Mouse (Mus musculus) embryonic facial prominence, embryonic 15.5 days (tissue): ENCODE results near the gene Gm20517. TPM values are rescaled to one million over a fixed set of nuclear protein-coding genes. Genes with fewer than 3 reads are reported as not detected.
"Not testable (repeated sequence)": the region's sequence is repeated elsewhere in the genome, so short reads cannot be mapped to it uniquely, and the experiment has no call there.

Experiments
- ATAC-seq: fragments of 200-750 bp; cut with Nextera tagmentation; 2 replicates; pipeline ENCODE4 v1.8.0; 2017; ENCODE audit warnings: low read depth, moderate TSS enrichment; ENCODE audit not compliant: insufficient number of reproducible peaks, low FRiP score, low TSS enrichment
- H3K27ac ChIP-seq: fragments of 300-500 bp; sonication (generic); replicated peaks from 2 replicates; pipeline ENCODE4 v1.5.1; 2015; ENCODE audit warnings: mild to moderate bottlenecking, inconsistent platforms
- H3K27me3 ChIP-seq: fragments of 300-500 bp; sonication (generic); 2 replicates; pipeline ENCODE4 v1.6.1; 2015; ENCODE audit warnings: inconsistent platforms
- H3K36me3 ChIP-seq: fragments of 300-500 bp; sonication (generic); 2 replicates; pipeline ENCODE4 v1.6.1; 2015; ENCODE audit warnings: mild to moderate bottlenecking, inconsistent platforms
- H3K4me1 ChIP-seq: fragments of 300-500 bp; sonication (generic); 2 replicates; pipeline ENCODE4 v1.6.1; 2015; ENCODE audit warnings: inconsistent platforms
- H3K4me2 ChIP-seq: fragments of 300-500 bp; sonication (generic); replicated peaks from 2 replicates; pipeline ENCODE4 v1.6.1; 2015; ENCODE audit warnings: mild to moderate bottlenecking, inconsistent platforms
- H3K4me3 ChIP-seq: fragments of 300-500 bp; sonication (generic); replicated peaks from 2 replicates; pipeline ENCODE4 v1.5.1; 2015; ENCODE audit warnings: mild to moderate bottlenecking, inconsistent platforms
- H3K9ac ChIP-seq: fragments of 300-500 bp; sonication (generic); 2 replicates; pipeline ENCODE4 v1.6.1; 2015; ENCODE audit warnings: inconsistent platforms
- H3K9me3 ChIP-seq: fragments of 300-500 bp; sonication (generic); replicated peaks from 2 replicates; pipeline ENCODE4 v1.6.1; 2016; ENCODE audit warnings: inconsistent platforms
- WGBS: fragments of 180-500 bp; shearing (Covaris S2); methylation state at CpG from one replicate; pipeline ENCODE4 v1.1.7; 2015; 5-methylcytosine and 5-hydroxymethylcytosine counted together
- polyA plus RNA-seq: library from polyadenylated mRNA; unstranded; fragments of >200 nt; fragmentation: Nextera tagmentation; extraction: Ambion mirVana; gene quantifications from 2 replicates; pipeline ENCODE4 v1.2.1, GENCODE M21; 2015

Gm20517 gene
- polyA plus RNA-seq, 1 experiment from 2014 or later, result 1.6 TPM

DNA sequence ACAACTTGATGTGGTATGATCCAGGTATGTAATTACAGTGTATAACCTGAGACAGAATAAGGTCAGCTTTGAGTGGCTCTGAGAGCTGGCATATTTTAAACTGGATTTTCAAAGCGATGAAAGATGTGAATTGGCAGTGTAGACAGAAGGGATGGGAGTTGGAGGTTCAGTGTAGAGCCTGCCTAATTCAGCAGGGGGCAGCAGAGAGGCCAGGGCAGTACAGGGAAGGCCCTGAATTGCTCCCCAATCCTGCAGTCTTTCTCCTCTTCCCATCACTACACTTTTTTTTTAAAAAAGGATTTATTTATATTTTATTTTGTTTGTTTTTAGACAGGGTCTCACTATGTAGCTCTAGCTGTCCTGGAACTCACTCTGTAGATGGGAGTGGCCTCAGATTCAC, 2.6 kb downstream of the Gm20517 start:
- H3K27me3 ChIP-seq, result no peaks in the 10 kb centered on the region
- no peak overlapping the region for H3K9ac ChIP-seq
- ATAC-seq, result no peak
- H3K4me1 ChIP-seq, result peaks cover 22% of the 10 kb centered on the region
- no peaks in the 10 kb centered on the region for H3K9me3 ChIP-seq
- no peak overlapping the region for H3K4me2 ChIP-seq
- 92% methylated on average over 1 of the region's 1 CpGs for WGBS
- no peak overlapping the region for H3K4me3 ChIP-seq
- no peak overlapping the region for H3K27ac ChIP-seq
- H3K36me3 ChIP-seq, result peaks cover 40% of the 10 kb centered on the region

DNA sequence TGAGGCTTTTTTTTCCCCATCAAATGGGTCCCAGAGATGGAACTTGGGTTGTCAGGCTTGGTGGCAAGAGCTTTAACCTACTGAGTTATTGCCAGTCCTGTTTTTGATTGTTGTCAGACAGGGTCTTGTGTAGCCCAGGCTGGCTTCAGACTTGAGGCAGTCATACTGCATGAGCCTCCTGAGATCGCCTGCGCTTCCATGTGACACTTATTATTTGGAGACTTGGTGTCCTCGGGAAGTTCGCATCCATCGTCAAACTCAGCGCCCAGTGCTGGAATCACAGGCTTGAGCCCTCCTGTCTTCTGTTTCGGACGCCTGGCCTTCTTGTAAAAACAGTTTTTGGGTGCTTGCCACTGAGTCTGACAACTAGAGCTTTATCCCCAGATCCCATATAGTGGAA, 4.7 kb downstream of the Gm20517 start:
- Histone ChIP-seq H3K4me2 (no peak overlapping the region), H3K27ac (no peak overlapping the region), H3K27me3 (no peaks in the 10 kb centered on the region), H3K36me3 (peaks cover 50% of the 10 kb centered on the region), H3K4me1 (peaks cover 12% of the 10 kb centered on the region), H3K4me3 (no peak overlapping the region), H3K9ac (no peak overlapping the region), H3K9me3 (no peaks in the 10 kb centered on the region)
- 94% methylated on average over 8 of the region's 8 CpGs for WGBS
- ATAC-seq, result no peak

DNA sequence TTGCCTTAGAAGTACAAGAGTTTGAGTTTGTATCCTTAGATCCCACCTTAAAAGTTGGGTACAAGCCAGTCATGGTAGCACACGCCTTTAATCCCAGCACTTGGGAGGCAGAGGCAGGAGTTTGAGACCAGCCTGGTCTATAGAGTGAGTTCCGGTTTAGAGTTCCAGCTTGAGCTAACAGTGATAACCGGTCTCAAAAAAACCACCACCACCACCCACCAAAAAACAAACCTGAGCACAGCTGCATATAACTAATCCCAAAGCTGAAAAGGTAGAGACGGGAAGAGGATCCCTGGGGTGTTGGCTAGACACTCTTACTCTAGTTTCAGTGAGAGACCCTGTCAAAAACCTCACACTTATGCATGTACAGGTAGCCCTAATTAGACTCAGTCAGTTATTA, 5.3 kb downstream of the Gm20517 start:
- Histone ChIP-seq H3K36me3 (peaks cover 54% of the 10 kb centered on the region), H3K27me3 (no peaks in the 10 kb centered on the region), H3K4me2 (no peak overlapping the region), H3K9me3 (no peaks in the 10 kb centered on the region), H3K4me1 (peaks cover 12% of the 10 kb centered on the region), H3K27ac (no peak overlapping the region), H3K9ac (no peak overlapping the region), H3K4me3 (no peak overlapping the region)
- 86% methylated on average over 4 of the region's 4 CpGs for WGBS
- ATAC-seq, result no peak

DNA sequence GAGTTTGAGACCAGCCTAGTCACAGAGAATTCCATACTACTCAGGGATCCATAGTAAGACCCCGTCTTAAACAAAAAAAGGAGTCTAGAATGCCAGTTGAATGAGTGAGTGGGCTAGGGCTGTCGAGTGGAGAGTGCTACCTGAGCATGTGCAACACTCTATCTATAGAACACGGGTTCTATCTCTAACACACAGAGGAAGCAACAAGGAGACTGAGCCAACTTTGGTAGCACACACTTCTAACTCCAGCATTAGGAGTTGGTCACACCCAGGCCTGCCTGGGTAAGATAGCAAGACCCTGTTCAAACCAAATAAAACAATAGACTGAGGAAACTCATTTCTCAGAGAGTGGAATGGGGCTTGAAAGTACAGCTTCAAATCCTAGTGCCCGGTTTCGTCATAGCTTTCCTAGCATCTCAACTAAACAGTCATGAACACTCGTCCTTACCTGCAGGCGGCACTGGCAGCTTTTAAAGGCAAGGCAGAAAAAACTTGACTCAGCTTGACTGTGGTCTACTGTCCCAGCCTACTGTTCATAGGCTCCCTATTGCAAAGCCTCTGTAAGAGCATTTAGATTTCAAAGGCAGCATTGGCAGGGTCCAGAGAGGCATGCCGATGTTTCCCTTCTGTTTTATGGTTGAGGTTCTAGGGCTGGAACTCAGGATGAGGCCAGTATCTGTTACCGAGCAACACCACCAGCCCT, 6.4 kb downstream of the Gm20517 start:
- Histone ChIP-seq H3K4me1 (peaks cover 3% of the 10 kb centered on the region), H3K9ac (no peak overlapping the region), H3K27ac (no peak overlapping the region), H3K36me3 (peaks cover 64% of the 10 kb centered on the region), H3K27me3 (no peaks in the 10 kb centered on the region), H3K4me3 (no peak overlapping the region), H3K4me2 (no peak overlapping the region), H3K9me3 (no peaks in the 10 kb centered on the region)
- ATAC-seq, result no peak
- 94% methylated on average over 9 of the region's 9 CpGs for WGBS

DNA sequence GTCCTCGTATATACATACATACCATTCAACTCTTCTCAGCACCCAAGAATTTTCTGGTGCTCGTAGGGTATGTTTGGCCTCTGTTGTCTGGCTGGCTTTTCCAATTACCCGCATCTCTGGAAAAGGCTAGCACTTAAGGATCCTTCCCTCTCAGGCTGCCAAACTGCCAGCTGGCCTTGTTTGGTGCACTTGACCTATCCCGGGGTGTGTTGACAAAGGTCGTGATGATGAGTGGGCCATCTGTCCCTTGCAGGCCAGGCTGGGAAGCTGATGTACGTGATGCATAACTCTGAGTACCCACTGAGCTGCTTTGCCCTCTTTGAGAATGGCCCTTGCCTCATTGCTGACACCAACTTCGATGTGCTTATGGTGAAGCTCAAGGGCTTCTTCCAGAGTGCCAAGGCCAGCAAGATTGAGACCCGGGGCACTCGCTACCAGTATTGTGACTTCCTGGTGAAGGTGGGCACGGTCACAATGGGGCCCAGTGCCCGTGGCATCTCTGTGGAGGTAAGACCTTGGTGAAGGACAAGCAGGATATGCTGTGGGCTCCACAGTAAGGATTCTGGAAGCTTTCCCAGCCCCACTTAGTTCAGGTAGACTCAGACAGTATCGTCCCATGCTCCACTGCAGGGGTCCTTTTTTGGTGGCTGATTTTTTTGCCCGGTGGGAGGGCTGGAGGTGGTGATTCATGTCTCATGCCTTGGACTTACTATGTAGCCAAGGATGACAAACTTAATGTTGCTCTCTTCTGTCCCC, 7.3 kb downstream of the Gm20517 start:
- ATAC-seq, result no peak
- no peaks in the 10 kb centered on the region for H3K27me3 ChIP-seq
- peaks cover 69% of the 10 kb centered on the region for H3K36me3 ChIP-seq
- WGBS, result 94% methylated on average over 13 of the region's 13 CpGs
- no peak overlapping the region for H3K4me2 ChIP-seq
- H3K9ac ChIP-seq, result no peak overlapping the region
- no peaks in the 10 kb centered on the region for H3K9me3 ChIP-seq
- H3K4me1 ChIP-seq, result peaks cover 6% of the 10 kb centered on the region; the same call in 1 of the 2 replicates
- H3K4me3 ChIP-seq, result no peak overlapping the region
- H3K27ac ChIP-seq, result no peak overlapping the region

DNA sequence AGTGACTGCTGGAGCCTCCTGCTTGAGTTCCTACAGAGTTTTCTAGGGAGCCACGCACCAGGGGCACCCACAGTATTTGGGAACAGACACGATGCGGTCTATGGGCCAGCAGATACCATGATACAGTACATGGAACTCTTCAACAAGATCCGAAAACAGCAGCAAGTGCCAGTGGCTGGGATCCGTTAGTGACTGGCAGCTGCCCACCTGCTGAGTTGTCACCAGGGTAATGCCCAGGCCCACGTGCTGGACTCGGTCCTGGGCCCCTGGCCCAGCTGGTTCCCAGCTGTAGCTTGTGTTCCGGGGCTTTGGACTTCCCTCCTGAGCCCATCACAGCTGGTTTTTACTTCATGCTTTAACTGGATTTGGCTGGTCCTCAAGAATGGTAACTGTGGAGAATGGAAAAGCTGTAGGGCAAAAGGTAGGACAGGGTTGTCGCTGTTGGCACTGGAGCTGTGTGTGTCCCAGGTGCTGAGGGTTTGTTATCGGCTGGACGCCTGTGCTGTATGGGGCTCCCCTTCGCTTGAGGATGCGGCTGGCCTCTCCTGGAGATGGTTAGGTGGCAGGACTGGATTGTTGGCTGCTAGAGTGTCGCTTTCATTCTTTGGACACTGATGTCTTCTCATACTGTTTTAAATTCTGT, 11.6 kb downstream of the Gm20517 start:
- no peak overlapping the region for H3K27ac ChIP-seq
- H3K4me3 ChIP-seq, result no peak overlapping the region
- no peak overlapping the region for H3K9ac ChIP-seq
- peaks cover 6% of the 10 kb centered on the region for H3K4me1 ChIP-seq
- no peaks in the 10 kb centered on the region for H3K27me3 ChIP-seq
- H3K4me2 ChIP-seq, result no peak overlapping the region
- 76% methylated on average over 14 of the region's 14 CpGs for WGBS
- no peaks in the 10 kb centered on the region for H3K9me3 ChIP-seq
- peaks cover 68% of the 10 kb centered on the region for H3K36me3 ChIP-seq
- ATAC-seq, result peak; percentile 43; the same call in 1 of the 2 replicates

DNA sequence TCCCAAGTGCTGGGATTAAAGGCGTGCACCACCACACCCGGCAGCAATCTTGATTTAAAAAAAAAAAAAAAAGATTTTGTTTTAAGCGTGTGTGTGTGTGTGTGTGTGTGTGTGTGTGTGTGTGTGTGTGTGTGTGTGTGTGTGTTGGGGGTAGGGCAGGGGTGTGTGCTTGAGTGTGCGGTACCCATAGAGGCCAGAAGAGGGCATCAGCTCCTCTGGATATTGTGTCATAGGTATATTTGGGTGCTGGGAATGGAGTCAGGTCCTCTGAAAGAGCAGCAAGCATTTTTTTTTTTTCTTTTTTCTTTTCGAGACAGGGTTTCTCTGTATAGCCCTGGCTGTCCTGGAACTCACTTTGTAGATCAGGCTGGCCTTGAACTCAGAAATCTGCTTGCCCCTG, 13.2 kb downstream of the Gm20517 start:
- H3K4me3 ChIP-seq, H3K4me2 ChIP-seq, H3K27ac ChIP-seq, H3K9ac ChIP-seq, H3K27me3 ChIP-seq, H3K9me3 ChIP-seq, ATAC-seq: not testable (repeated sequence)
- peaks cover 15% of the 10 kb centered on the region for H3K4me1 ChIP-seq
- WGBS, result 89% methylated on average over 5 of the region's 5 CpGs
- peaks cover 57% of the 10 kb centered on the region for H3K36me3 ChIP-seq

DNA sequence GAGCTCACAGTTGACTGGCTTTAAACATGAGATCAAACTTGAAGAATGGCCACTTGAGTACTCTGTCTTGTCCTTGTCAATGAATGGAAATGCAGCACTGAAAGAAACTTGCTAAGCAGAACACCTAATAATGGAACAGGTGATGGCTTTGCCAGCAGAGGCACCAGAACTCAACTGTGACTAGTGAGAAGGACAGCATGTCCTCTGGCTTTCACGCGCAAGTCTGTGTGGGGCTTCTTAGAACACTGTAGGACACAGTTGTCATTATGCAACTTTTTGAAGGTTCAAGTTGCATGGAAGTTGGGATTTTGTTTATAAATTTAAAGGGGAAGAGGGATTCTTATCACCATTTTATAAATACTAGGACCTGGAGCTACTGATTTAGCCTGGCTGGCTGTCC, 13.7 kb downstream of the Gm20517 start:
- no peaks in the 10 kb centered on the region for H3K27me3 ChIP-seq
- 93% methylated on average over 2 of the region's 2 CpGs for WGBS
- H3K4me2 ChIP-seq, result no peak overlapping the region
- H3K36me3 ChIP-seq, result peaks cover 57% of the 10 kb centered on the region
- no peak for ATAC-seq
- no peak overlapping the region for H3K4me3 ChIP-seq
- H3K9ac ChIP-seq, result no peak overlapping the region
- no peak overlapping the region for H3K27ac ChIP-seq
- no peaks in the 10 kb centered on the region for H3K9me3 ChIP-seq
- H3K4me1 ChIP-seq, result peaks cover 16% of the 10 kb centered on the region

DNA sequence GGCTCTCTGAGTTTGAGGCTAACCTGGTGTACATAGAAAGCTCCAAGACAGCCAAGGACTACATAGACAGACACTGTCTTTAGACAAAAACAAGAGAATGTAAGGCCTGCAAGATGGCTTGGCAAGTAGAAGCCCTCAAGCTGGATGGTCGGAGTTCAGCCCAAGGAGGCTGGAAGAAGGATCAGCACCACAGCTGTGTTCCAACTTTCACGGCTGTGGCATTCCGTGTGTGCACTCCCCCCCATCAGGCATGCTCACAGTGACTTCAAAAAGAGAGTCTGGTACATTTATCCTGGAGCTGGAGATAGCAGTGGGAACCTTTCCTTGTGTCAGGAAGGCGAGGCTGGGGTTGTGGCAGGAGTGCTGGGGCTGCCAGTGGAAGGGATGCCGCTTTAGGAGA, 14.6 kb downstream of the Gm20517 start:
- no peak for ATAC-seq
- WGBS, result 76% methylated on average over 5 of the region's 5 CpGs

DNA sequence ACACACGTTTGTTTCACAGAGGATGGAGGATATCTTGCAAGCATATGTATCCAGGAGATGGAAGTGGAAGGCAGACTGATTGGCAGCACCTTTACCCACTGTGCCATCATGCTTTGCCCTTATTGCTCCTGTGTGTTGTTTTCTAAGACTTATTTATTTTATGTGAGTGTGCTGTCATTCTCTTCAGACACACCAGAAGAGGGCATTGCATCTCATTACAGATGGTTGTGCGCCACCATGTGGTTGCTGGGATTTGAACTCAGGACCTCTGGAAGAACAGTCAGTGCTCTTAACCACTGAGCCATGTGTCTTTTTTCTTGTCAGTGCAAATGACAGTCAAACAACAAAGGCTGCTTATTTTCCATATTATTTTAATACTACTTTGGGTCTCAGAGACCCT, 16.4 kb downstream of the Gm20517 start:
- no peaks in the 10 kb centered on the region for H3K9me3 ChIP-seq
- no peak overlapping the region for H3K4me3 ChIP-seq
- H3K9ac ChIP-seq, result no peak overlapping the region
- peak overlapping the region; percentile 11; the same call in 1 of the 2 replicates for H3K27ac ChIP-seq
- H3K36me3 ChIP-seq, result peaks cover 37% of the 10 kb centered on the region
- WGBS, result 79% methylated on average over 2 of the region's 2 CpGs
- H3K27me3 ChIP-seq, result no peaks in the 10 kb centered on the region
- peaks cover 31% of the 10 kb centered on the region for H3K4me1 ChIP-seq
- H3K4me2 ChIP-seq, result no peak overlapping the region
- ATAC-seq, result no peak

More for the DNA sequence above, 14.6 kb downstream of the Gm20517 start:
- Histone ChIP-seq H3K27me3 (no peaks in the 10 kb centered on the region), H3K4me2 (no peak overlapping the region), H3K9me3 (no peaks in the 10 kb centered on the region), H3K4me1 (peaks cover 25% of the 10 kb centered on the region), H3K27ac (no peak overlapping the region), H3K36me3 (peaks cover 53% of the 10 kb centered on the region), H3K4me3 (no peak overlapping the region), H3K9ac (no peak overlapping the region)

DNA sequence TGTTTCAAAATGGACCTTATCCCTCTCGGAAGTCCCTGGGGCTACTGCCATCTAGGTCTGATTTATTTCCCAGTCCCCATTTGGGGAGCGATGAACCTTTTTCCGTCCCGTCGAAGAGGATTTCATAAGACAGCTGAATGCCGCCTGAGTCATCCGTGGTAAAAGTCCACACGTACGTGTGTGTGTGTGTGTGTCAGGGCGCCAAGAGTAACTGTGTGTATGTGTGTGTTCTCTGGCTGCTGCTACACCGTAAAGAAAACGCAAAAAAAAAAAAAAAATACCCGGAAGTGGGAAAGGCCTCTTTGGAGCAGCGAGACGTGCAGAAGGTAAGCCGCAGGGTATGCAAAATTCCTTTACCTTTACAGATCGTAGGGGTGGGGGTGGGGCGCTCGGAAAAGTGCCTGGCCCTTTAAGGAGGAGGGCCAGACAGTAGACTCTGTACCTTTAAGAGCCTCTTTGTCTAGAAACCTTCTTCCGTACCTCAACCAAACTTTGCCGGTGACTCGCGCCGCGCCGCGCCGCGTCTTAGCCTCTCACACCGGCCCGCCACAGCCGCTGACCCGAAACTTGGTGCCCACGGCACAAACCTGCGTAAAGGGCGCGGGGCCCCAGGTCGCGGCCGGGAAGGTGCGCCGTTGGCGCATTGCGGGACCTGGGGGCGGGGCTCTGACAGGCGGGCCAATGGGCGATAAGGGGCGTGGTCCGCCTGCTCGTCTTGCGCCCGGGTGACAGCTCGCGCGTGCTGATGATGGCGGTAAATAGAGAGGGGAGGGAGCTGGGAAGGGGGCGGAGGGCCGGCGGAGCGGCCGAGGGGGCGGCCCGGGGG, 17.7 kb downstream of the Gm20517 start:
- Histone ChIP-seq H3K36me3 (peaks cover 24% of the 10 kb centered on the region), H3K4me2 (peak overlapping the region; percentile 96), H3K9ac (peak overlapping the region; percentile 63), H3K27ac (peak overlapping the region; percentile 93), H3K9me3 (no peaks in the 10 kb centered on the region), H3K4me1 (peaks cover 26% of the 10 kb centered on the region), H3K27me3 (no peaks in the 10 kb centered on the region), H3K4me3 (peak overlapping the region; percentile 73)
- WGBS, result under 1% methylated on average over 62 of the region's 63 CpGs
- ATAC-seq, result peak; percentile 95
